Mouse (Mus musculus): ENCODE results near the gene Klk15. TPM values are rescaled to one million over a fixed set of nuclear protein-coding genes. Genes with fewer than 3 reads are reported as not detected.

Gene Klk15
- polyA plus RNA-seq, 1 experiment, result not detected

- Histone ChIP-seq H3K27me3 (ENCODE audit: control insufficient read depth, insufficient read depth, low read length, poor library complexity, severe bottlenecking) (no peaks in the 10 kb centered on the region), H3K4me3 (ENCODE audit: low read depth, low read length) (no peak overlapping the region), H3K4me1 (ENCODE audit: control insufficient read depth, insufficient read depth, low read length) (peaks cover 2% of the 10 kb centered on the region), H3K9ac (ENCODE audit: low read depth, poor library complexity, severe bottlenecking) (no peak overlapping the region), H3K27ac (ENCODE audit: insufficient read depth, low read length) (no peak overlapping the region), H3K9me3 (replicated peaks; ENCODE audit: control insufficient read depth, insufficient read depth, low read length, poor library complexity, severe bottlenecking) (no peaks in the 10 kb centered on the region), H3K36me3 (ENCODE audit: control insufficient read depth, insufficient read depth, low read length, poor library complexity, severe bottlenecking) (no peaks in the 10 kb centered on the region)
- TF ChIP-seq EP300 (IDR thresholded peaks at IDR 0.05; ENCODE audit: insufficient read depth, low read depth, low read length), result no peak
- no peak for TF ChIP-seq POLR2A (IDR thresholded peaks at IDR 0.05; ENCODE audit: insufficient read depth, low read length)
- TF ChIP-seq CTCF (IDR thresholded peaks at IDR 0.05; ENCODE audit: low read depth, low read length), result no peak
Measured at GRCm38 (mm10) chr7:43918871-43919270, 14.7 kb upstream of the Klk15 start.

GRCm38 (mm10) chr7:43919559-43920451, 13.7 kb upstream of the Klk15 start:
- no peaks in the 10 kb centered on the region for H3K9me3 ChIP-seq (replicated peaks; ENCODE audit: control insufficient read depth, insufficient read depth, low read length, poor library complexity, severe bottlenecking)
- H3K36me3 ChIP-seq (ENCODE audit: control insufficient read depth, insufficient read depth, low read length, poor library complexity, severe bottlenecking), result no peaks in the 10 kb centered on the region
- TF ChIP-seq EP300 (IDR thresholded peaks at IDR 0.05; ENCODE audit: insufficient read depth, low read depth, low read length) (no peak), CTCF (IDR thresholded peaks at IDR 0.05; ENCODE audit: low read depth, low read length) (peak; percentile 99), POLR2A (IDR thresholded peaks at IDR 0.05; ENCODE audit: insufficient read depth, low read length) (no peak)
- no peak overlapping the region for H3K9ac ChIP-seq (ENCODE audit: low read depth, poor library complexity, severe bottlenecking)
- H3K27me3 ChIP-seq (ENCODE audit: control insufficient read depth, insufficient read depth, low read length, poor library complexity, severe bottlenecking), result no peaks in the 10 kb centered on the region
- H3K27ac ChIP-seq (ENCODE audit: insufficient read depth, low read length), result no peak overlapping the region
- no peak overlapping the region for H3K4me3 ChIP-seq (ENCODE audit: low read depth, low read length)
- H3K4me1 ChIP-seq (ENCODE audit: control insufficient read depth, insufficient read depth, low read length), result peaks cover 2% of the 10 kb centered on the region

- Histone ChIP-seq H3K4me3 (ENCODE audit: low read depth, low read length) (no peak overlapping the region), H3K9ac (ENCODE audit: low read depth, poor library complexity, severe bottlenecking) (no peak overlapping the region), H3K9me3 (replicated peaks; ENCODE audit: control insufficient read depth, insufficient read depth, low read length, poor library complexity, severe bottlenecking) (no peaks in the 10 kb centered on the region), H3K27me3 (ENCODE audit: control insufficient read depth, insufficient read depth, low read length, poor library complexity, severe bottlenecking) (no peaks in the 10 kb centered on the region), H3K4me1 (ENCODE audit: control insufficient read depth, insufficient read depth, low read length) (peaks cover 2% of the 10 kb centered on the region), H3K27ac (ENCODE audit: insufficient read depth, low read length) (no peak overlapping the region), H3K36me3 (ENCODE audit: control insufficient read depth, insufficient read depth, low read length, poor library complexity, severe bottlenecking) (no peaks in the 10 kb centered on the region)
- TF ChIP-seq EP300 (IDR thresholded peaks at IDR 0.05; ENCODE audit: insufficient read depth, low read depth, low read length) (no peak), POLR2A (IDR thresholded peaks at IDR 0.05; ENCODE audit: insufficient read depth, low read length) (no peak), CTCF (IDR thresholded peaks at IDR 0.05; ENCODE audit: low read depth, low read length) (no peak)
Measured at GRCm38 (mm10) chr7:43920582-43920981, 13.0 kb upstream of the Klk15 start.

- H3K27me3 ChIP-seq (ENCODE audit: control insufficient read depth, insufficient read depth, low read length, poor library complexity, severe bottlenecking), result no peaks in the 10 kb centered on the region
- no peak for TF ChIP-seq POLR2A (IDR thresholded peaks at IDR 0.05; ENCODE audit: insufficient read depth, low read length)
- peaks cover 2% of the 10 kb centered on the region for H3K4me1 ChIP-seq (ENCODE audit: control insufficient read depth, insufficient read depth, low read length)
- no peak overlapping the region for H3K27ac ChIP-seq (ENCODE audit: insufficient read depth, low read length)
- no peak overlapping the region for H3K4me3 ChIP-seq (ENCODE audit: low read depth, low read length)
- H3K9me3 ChIP-seq (replicated peaks; ENCODE audit: control insufficient read depth, insufficient read depth, low read length, poor library complexity, severe bottlenecking), result no peaks in the 10 kb centered on the region
- no peak overlapping the region for H3K9ac ChIP-seq (ENCODE audit: low read depth, poor library complexity, severe bottlenecking)
- H3K36me3 ChIP-seq (ENCODE audit: control insufficient read depth, insufficient read depth, low read length, poor library complexity, severe bottlenecking), result no peaks in the 10 kb centered on the region
Measured at GRCm38 (mm10) chr7:43921087-43921486, 12.5 kb upstream of the Klk15 start.

DNA sequence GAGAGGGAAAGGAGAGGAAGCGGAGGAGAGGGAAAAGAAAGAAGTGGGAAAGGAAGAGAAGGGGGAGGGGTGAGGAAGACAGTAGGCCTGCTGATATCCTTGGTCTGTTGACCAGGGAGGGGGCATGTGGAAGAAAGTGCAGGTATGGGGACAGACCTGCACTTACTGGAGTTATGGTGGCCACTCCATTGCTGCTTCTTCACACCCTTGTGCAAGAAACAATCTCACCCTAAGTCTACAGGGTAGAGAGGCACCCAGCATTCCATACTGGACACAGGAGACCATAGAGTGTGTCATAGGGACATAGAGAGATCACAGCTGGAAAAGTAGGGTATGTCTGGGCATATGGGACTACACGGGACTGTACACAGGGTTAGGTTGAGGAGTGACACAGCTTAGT, 11.6 kb upstream of the Klk15 start:
- Histone ChIP-seq H3K4me1 (ENCODE audit: control insufficient read depth, insufficient read depth, low read length) (peaks cover 2% of the 10 kb centered on the region), H3K9me3 (replicated peaks; ENCODE audit: control insufficient read depth, insufficient read depth, low read length, poor library complexity, severe bottlenecking) (no peaks in the 10 kb centered on the region), H3K27me3 (ENCODE audit: control insufficient read depth, insufficient read depth, low read length, poor library complexity, severe bottlenecking) (no peaks in the 10 kb centered on the region), H3K36me3 (ENCODE audit: control insufficient read depth, insufficient read depth, low read length, poor library complexity, severe bottlenecking) (no peaks in the 10 kb centered on the region), H3K27ac (ENCODE audit: insufficient read depth, low read length) (no peak overlapping the region), H3K9ac (ENCODE audit: low read depth, poor library complexity, severe bottlenecking) (no peak overlapping the region), H3K4me3 (ENCODE audit: low read depth, low read length) (no peak overlapping the region)
- TF ChIP-seq EP300 (IDR thresholded peaks at IDR 0.05; ENCODE audit: insufficient read depth, low read depth, low read length) (no peak), CTCF (IDR thresholded peaks at IDR 0.05; ENCODE audit: low read depth, low read length) (no peak), POLR2A (IDR thresholded peaks at IDR 0.05; ENCODE audit: insufficient read depth, low read length) (no peak)

DNA sequence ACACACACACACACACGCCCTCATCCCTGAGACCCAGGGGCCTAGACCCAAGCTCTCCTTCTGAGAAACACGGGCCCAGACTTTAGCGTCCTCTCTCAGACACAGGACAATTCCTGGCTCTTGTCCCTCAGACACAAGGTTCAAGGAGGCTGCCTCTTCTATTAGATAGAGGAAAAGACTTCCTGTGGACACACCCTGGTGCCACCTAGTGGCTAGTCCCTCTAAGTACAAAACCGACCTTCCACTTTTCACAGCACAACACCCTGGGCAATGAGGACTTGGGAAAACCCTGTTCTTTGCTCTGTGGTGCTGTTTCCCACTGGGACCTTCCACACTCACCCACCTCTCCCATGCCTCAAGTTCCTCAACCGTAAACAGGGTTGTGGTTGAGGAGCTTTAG, 7.6 kb upstream of the Klk15 start:
- no peak overlapping the region for H3K4me3 ChIP-seq (ENCODE audit: low read depth, low read length)
- no peaks in the 10 kb centered on the region for H3K27me3 ChIP-seq (ENCODE audit: control insufficient read depth, insufficient read depth, low read length, poor library complexity, severe bottlenecking)
- H3K36me3 ChIP-seq (ENCODE audit: control insufficient read depth, insufficient read depth, low read length, poor library complexity, severe bottlenecking), result no peaks in the 10 kb centered on the region
- TF ChIP-seq EP300 (IDR thresholded peaks at IDR 0.05; ENCODE audit: insufficient read depth, low read depth, low read length) (no peak), CTCF (IDR thresholded peaks at IDR 0.05; ENCODE audit: low read depth, low read length) (peak; percentile 50)
- no peak overlapping the region for H3K9ac ChIP-seq (ENCODE audit: low read depth, poor library complexity, severe bottlenecking)
- H3K9me3 ChIP-seq (replicated peaks; ENCODE audit: control insufficient read depth, insufficient read depth, low read length, poor library complexity, severe bottlenecking), result no peaks in the 10 kb centered on the region
- no peak overlapping the region for H3K27ac ChIP-seq (ENCODE audit: insufficient read depth, low read length)
- H3K4me1 ChIP-seq (ENCODE audit: control insufficient read depth, insufficient read depth, low read length), result no peaks in the 10 kb centered on the region
